Mouse (Mus musculus): Measurements from ENCODE around the gene Pzp.

DNA sequence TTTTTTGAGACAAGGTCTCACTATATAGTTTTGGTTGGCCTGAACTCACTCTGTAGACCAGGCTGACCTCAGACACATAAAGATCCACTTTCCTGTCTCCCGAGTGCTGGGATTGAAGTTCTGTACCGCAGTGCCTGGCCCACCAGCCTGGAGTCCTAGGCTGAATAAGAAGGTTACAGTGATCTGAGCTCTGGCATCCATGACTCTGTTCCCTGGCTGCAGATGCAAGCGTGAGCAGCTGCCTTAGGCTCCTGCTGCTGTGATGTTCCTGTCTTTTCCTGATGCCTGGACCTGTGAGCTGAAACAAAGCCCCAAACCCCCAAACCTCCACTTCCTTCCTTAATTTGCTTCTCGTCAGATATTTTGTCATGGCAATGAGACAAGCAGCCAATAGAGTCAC lies 61.5 kb downstream of the Pzp start:
- TF ChIP-seq CHD2 (IDR thresholded peaks at IDR 0.05; ENCODE audit: low read depth, low read length) (no peak), MAFK (IDR thresholded peaks at IDR 0.05; ENCODE audit: insufficient read depth, low read depth, low read length) (no peak), ZC3H11A (IDR thresholded peaks at IDR 0.05; ENCODE audit: borderline replicate concordance, low read depth, low read length) (no peak), ZNF384 (IDR thresholded peaks at IDR 0.05; ENCODE audit: low read depth, low read length) (no peak)

Data from ES-E14 (cell line).